Mouse (Mus musculus): ENCODE results near the gene Spp2.

DNA sequence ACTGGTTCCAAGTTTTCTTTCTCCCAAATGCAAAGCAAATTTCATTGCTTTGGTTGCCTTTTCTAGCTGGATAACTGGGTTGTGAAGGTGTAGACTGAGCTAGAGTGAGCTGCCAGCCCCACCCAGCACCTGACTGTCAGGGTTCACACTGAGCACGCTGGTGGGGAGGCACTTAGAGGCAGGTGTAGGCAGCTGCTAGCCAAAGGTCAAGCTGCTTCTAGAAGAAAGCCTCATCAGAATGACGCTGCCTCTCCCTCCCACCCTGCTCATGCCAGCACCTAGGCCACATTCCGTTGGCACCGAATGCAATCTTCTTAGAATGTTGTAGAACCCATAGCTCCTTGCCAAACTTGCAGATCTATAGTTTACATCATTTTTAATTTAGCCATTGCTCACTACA, 1.6 kb downstream of the Spp2 start:
- TF ChIP-seq GATA1 (IDR thresholded peaks at IDR 0.05; ENCODE audit: low read length): no peak
- no peak for TF ChIP-seq TAL1 (IDR thresholded peaks at IDR 0.05; ENCODE audit: low read length)
